Mouse (Mus musculus) embryo, embryonic 10.5 days (tissue): ENCODE measurements around the gene Klk4.

Experiments used
- DNase-seq: peaks from one replicate; pipeline ENCODE4 v3.0.0-alpha.2; 2015; ENCODE audit warnings: low spot score

The Klk4 gene

DNA sequence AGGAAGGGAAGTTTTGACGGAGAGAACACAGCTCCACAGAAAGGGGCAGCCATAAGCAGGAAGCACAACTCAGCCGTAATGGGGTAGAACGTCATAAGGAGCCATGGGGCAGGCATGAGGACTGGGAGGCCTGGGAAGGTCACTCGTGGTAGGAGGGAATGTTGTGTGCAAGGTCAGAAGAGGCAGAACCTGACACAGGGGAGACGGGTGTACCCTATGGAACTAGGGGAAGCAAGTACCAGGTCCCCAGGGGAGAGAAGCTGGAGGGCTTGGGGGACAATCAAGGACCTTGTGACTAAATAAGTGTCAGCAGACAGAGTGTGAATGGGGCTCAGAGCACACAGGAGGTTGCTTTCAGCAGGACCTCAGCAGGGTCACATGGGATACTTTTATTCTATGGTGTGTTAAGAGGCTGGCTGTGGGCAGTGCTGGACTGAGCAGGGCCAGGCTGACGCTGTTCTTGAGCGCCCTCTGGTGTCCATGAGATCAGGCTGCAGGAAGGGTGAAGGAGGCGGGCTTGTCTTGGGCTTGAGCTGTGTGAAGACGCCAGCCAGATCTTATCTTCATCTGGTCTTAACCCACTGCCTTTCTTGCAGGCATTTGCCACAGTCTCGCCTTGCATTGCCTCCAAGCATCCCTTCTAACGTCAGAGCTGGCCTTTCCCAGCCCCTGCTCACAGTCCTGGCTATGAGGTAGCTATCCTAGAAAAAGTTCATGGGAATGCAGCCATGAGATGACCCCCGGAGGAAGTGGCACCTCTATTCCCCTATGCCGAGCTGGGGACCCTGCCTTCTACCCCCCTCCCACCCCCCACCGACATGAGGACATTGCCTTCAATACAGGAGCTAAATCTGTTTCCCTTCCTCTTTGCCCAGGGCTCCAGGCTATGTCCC, 38.8 kb downstream of the Klk4 start:
- peak; percentile 83 for DNase-seq

DNA sequence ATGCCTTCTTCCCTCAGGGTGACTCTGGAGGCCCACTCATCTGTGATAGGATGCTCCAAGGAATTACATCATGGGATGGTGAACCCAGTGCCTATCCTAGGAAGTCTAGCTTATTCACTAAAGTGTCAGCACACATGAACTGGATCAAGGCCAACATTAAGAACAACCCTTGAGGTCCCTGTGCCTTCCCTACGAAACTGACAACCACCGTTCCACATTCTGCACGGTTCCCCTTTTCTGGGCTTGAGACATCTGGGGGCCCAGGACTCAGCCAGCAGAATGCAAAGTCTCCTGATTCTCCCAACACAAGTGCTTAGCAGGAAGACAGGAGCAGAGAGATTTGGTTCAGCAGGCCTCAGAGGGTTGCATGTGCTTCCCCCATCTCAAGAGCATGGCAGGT, 39.6 kb downstream of the Klk4 start:
- DNase-seq: no peak

DNA sequence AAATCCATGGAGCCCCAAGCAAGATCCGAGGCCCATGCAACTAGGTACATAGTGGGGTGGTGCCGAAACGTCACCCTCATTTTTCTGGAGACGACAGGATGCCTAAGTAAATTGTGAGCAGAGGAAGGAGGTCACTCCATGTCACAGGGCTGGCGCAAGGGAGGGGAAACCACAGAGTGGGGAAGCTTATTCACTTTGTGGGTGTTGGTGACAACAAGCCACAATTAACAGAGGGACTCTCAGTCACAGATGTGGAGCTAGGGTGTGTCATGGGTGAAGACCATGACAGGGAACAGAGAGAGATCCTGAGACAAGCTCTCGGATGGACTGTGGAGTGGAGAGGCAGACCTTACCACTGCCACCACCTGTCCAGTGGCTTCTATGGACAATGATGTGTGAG, 40.1 kb downstream of the Klk4 start:
- no peak for DNase-seq

DNA sequence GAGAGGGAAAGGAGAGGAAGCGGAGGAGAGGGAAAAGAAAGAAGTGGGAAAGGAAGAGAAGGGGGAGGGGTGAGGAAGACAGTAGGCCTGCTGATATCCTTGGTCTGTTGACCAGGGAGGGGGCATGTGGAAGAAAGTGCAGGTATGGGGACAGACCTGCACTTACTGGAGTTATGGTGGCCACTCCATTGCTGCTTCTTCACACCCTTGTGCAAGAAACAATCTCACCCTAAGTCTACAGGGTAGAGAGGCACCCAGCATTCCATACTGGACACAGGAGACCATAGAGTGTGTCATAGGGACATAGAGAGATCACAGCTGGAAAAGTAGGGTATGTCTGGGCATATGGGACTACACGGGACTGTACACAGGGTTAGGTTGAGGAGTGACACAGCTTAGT, 41.0 kb downstream of the Klk4 start:
- DNase-seq: no peak

DNA sequence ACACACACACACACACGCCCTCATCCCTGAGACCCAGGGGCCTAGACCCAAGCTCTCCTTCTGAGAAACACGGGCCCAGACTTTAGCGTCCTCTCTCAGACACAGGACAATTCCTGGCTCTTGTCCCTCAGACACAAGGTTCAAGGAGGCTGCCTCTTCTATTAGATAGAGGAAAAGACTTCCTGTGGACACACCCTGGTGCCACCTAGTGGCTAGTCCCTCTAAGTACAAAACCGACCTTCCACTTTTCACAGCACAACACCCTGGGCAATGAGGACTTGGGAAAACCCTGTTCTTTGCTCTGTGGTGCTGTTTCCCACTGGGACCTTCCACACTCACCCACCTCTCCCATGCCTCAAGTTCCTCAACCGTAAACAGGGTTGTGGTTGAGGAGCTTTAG, 45.0 kb downstream of the Klk4 start:
- peak; percentile 45 for DNase-seq

DNA sequence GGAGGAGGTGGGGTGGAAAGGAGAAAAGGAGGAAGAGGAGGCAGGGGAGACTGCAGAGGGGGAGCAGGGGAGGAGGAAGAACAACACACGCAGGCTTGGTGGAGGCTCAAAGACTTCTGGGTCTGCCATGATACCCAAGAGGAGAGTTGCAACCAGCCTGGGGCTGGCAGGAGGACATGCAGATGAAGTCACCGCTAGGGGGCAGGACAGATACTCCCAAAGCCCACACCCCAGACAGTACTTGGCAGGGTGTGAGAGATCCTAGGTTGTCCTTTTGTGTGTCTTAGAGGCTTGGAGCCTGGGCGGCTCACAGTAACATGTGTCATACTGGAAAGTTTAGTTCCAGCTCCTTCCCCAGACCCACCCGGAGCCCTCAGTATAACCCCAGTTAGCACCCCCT, 47.6 kb downstream of the Klk4 start:
- peak; percentile 52 for DNase-seq

DNA sequence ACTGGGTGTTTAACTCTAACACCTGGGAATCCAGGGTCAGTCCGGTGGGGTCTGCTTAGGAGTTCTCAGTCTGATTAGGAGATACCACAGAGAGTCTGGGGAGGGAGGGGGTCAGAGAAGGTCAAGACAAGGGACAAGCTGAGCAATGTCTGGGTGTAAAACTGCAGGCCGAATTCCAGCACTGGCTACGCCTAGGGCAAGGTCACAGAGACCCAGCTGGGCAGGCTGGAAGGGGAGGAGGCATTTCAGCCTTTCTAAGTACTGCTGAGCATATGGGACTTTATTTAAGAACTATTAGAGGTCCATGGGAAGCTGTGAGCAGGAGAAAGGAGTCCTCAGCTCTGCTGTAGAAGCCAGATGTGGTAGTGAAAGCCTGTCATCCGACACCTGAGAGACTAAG, 51.4 kb downstream of the Klk4 start:
- DNase-seq: peak; percentile 1

DNA sequence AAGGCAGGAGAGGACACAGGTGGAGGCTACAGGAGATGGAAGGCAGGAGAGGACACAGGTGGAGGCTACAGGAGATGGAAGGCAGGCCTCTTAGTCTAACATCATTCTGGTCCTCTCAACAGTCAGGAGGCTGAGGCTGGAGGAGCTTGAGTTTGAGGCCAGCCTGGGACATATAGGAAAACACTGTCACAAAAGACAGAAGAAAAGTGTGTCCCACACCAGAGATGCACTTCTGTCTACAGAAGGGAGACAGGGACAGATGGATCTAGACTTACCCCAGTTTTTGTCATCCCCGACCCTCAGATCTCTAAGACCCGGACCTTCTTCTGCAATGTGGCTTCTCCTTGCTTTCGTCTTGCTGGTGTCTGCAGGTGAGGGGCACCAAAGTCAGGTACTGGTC, 52.5 kb downstream of the Klk4 start, which contains the start of gene Klk15:
Klk15 (plus strand) TSS at position 301 of the 400 bp plus-strand sequence.
- DNase-seq: no peak

DNA sequence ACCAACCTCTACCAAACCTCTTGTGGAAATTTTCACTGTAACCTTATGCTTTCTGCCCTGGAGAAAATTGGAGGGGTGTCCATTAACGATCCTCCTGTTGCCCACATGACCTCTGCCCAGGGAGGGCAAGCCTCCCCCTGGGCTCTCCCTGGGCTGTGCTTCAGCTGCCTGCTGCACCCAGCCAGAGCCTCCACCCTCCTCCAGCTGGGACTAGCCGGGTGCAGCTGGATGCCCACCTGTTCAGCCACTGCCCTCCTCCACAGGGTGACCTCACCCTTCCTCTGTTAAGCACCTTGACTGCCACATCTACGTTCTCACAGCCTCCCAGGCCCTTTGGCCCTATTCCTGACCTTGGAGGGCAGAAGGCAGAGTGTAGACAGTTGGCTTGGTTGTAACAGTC, 53.8 kb downstream of the Klk4 start:
- no peak for DNase-seq
